Mouse (Mus musculus) heart, postnatal 0 days (tissue): ENCODE data around the gene Slc38a2.

Experiments used
- CTCF ChIP-seq: IDR thresholded peaks from 2 replicates; pipeline ENCODE4 v1.5.1; 2016; ENCODE audit warnings: antibody characterized with exemption, control low read depth, low read depth
- EP300 ChIP-seq: IDR thresholded peaks from 2 replicates; pipeline ENCODE4 v1.6.1; 2016; ENCODE audit warnings: antibody characterized with exemption, low read depth

DNA sequence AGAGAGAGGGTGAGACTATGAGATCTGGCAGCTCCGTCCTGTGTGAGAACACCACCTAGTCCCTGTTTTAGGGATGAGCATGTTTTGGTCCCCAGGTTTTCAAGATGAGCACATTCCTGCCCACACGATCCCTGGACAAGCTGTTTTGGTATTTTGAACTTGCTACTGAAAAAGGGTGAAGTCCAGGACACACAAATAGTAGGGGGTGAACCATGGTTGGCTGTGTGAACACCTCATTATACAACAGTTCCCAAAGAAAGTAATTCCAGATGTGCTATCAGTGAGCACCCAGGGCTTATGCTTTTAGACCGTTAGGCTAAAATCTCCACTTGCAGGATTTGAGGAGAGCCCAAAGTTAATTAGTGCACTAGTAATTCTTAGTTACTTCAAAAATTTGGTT lies 17.7 kb upstream of the Slc38a2 start:
- TF ChIP-seq CTCF (no peak), EP300 (no peak)
